36 mouse cellular contexts compared by ENCODE assay signal in genomic region chr15:98293651-98294050, GRCm38 (mm10). TPM values are rescaled to one million over a fixed set of nuclear protein-coding genes. Genes with fewer than 3 reads are reported as not detected.
"Had no signal": no experiment of that assay in that cellular context is flagged by ENCODE, and none has a peak within 500 bp of the region (broad histone marks: within the 10 kb centered on the region; RNA-seq: fewer than 3 reads in every experiment).

No protein-coding gene starts in this region.

- H3K4me3 ChIP-seq: left cerebral cortex, adult 2 months; limb, embryonic 10.5 days; limb, embryonic 12.5 days; limb, embryonic 13.5 days; limb, embryonic 15.5 days; liver, embryonic 12.5 days; liver, embryonic 13.5 days; liver, embryonic 15.5 days; lung, embryonic 15.5 days; megakaryocyte, embryonic 14.5 days; midbrain, embryonic 10.5 days; midbrain, embryonic 12.5 days; midbrain, embryonic 13.5 days; midbrain, embryonic 15.5 days; myocyte; neural tube, embryonic 12.5 days had no signal

- DNase-seq: layer of hippocampus, postnatal 36 days; left cerebral cortex, postnatal 4 days; liver; liver, embryonic 13.5 days; liver, postnatal 0 days; lung, embryonic 14.5 days; lung, postnatal 14 days; midbrain, embryonic 14.5 days had no signal

- H3K4me1 ChIP-seq: liver, embryonic 12.5 days; liver, embryonic 13.5 days; liver, embryonic 15.5 days had no signal

RNA-seq across cellular contexts. Expression of gene Zfp641, which starts 2.3 kb away (rescaled TPM):
- polyA plus RNA-seq: liver, embryonic 12.5 days; liver, embryonic 13.5 days; macrophage; myocyte had no signal

RNA-seq across cellular contexts. Expression of gene Olfr285, which starts 23.5 kb away (rescaled TPM):
- polyA plus RNA-seq: limb, embryonic 10.5 days; limb, embryonic 11.5 days; limb, embryonic 12.5 days; limb, embryonic 13.5 days; limb, embryonic 14.5 days; limb, embryonic 15.5 days; liver, adult 2 months; liver, embryonic 11.5 days; liver, embryonic 12.5 days; liver, embryonic 13.5 days; liver, embryonic 14.5 days; liver, embryonic 15.5 days; liver, embryonic 16.5 days; liver, postnatal 0 days; lung, embryonic 14.5 days; lung, embryonic 15.5 days; lung, embryonic 16.5 days; lung, postnatal 0 days; macrophage; midbrain, embryonic 10.5 days; midbrain, embryonic 11.5 days; midbrain, embryonic 12.5 days; midbrain, embryonic 13.5 days; midbrain, embryonic 14.5 days; midbrain, embryonic 15.5 days; midbrain, embryonic 16.5 days; midbrain, postnatal 0 days; myocyte; neural tube, embryonic 11.5 days; neural tube, embryonic 12.5 days had no signal

RNA-seq across cellular contexts. Expression of gene H1fnt, which starts 36.6 kb away (rescaled TPM):
- polyA plus RNA-seq: limb, embryonic 10.5 days; limb, embryonic 11.5 days; limb, embryonic 12.5 days; limb, embryonic 13.5 days; limb, embryonic 14.5 days; limb, embryonic 15.5 days; liver, adult 2 months; liver, embryonic 11.5 days; liver, embryonic 12.5 days; liver, embryonic 13.5 days; liver, embryonic 14.5 days; liver, embryonic 15.5 days; liver, embryonic 16.5 days; liver, postnatal 0 days; lung, embryonic 14.5 days; lung, embryonic 15.5 days; lung, embryonic 16.5 days; lung, postnatal 0 days; macrophage; midbrain, embryonic 10.5 days; midbrain, embryonic 11.5 days; midbrain, embryonic 12.5 days; midbrain, embryonic 13.5 days; midbrain, embryonic 14.5 days; midbrain, embryonic 15.5 days; midbrain, embryonic 16.5 days; midbrain, postnatal 0 days; myocyte; neural tube, embryonic 11.5 days; neural tube, embryonic 12.5 days had no signal

RNA-seq across cellular contexts. Expression of gene Olfr284, which starts 47.1 kb away (rescaled TPM):
- polyA plus RNA-seq: limb, embryonic 10.5 days; limb, embryonic 11.5 days; limb, embryonic 12.5 days; limb, embryonic 13.5 days; limb, embryonic 14.5 days; limb, embryonic 15.5 days; liver, adult 2 months; liver, embryonic 11.5 days; liver, embryonic 12.5 days; liver, embryonic 13.5 days; liver, embryonic 14.5 days; liver, embryonic 15.5 days; liver, embryonic 16.5 days; liver, postnatal 0 days; lung, embryonic 14.5 days; lung, embryonic 15.5 days; lung, embryonic 16.5 days; lung, postnatal 0 days; macrophage; midbrain, embryonic 10.5 days; midbrain, embryonic 11.5 days; midbrain, embryonic 12.5 days; midbrain, embryonic 13.5 days; midbrain, embryonic 14.5 days; midbrain, embryonic 15.5 days; midbrain, embryonic 16.5 days; midbrain, postnatal 0 days; myocyte; neural tube, embryonic 11.5 days; neural tube, embryonic 12.5 days had no signal

RNA-seq across cellular contexts. Expression of gene Olfr286, which starts 59.4 kb away (rescaled TPM):
- polyA plus RNA-seq: limb, embryonic 10.5 days; limb, embryonic 11.5 days; limb, embryonic 12.5 days; limb, embryonic 13.5 days; limb, embryonic 14.5 days; limb, embryonic 15.5 days; liver, adult 2 months; liver, embryonic 11.5 days; liver, embryonic 12.5 days; liver, embryonic 13.5 days; liver, embryonic 14.5 days; liver, embryonic 15.5 days; liver, embryonic 16.5 days; liver, postnatal 0 days; lung, embryonic 14.5 days; lung, embryonic 15.5 days; lung, embryonic 16.5 days; lung, postnatal 0 days; macrophage; midbrain, embryonic 11.5 days; midbrain, embryonic 12.5 days; midbrain, embryonic 13.5 days; midbrain, embryonic 14.5 days; midbrain, embryonic 15.5 days; midbrain, embryonic 16.5 days; midbrain, postnatal 0 days; myocyte; neural tube, embryonic 11.5 days; neural tube, embryonic 12.5 days had no signal
